Mouse (Mus musculus): Measurements from ENCODE around the gene Sh3bp5.

DNA sequence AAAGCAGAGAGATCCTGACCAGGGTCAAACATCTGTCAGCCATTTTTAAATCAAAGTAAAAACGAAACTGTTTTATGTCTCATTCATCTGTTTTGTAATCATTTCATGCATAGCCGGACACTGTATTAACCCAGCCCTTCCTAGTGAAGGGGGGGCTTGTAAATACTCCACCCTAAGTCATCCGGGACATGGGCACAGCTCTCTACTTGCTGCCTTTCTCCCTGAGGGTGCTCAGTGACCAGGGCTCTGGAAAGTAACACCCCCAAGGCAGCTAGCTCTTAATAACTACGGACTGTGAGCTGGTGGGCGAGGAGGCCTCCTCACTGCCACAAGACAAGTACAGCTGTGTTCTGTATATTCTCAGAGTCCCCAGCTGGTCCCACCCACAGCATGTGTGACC lies 13.1 kb upstream of the Sh3bp5 start:
- TF ChIP-seq POLR2A (IDR thresholded peaks at IDR 0.05; ENCODE audit: borderline replicate concordance, insufficient read depth, low read length) (no peak), CTCF (IDR thresholded peaks at IDR 0.05; ENCODE audit: borderline replicate concordance, insufficient read depth, low read depth, low read length) (no peak)

All from cerebellum, adult 2 months (tissue).